Mouse (Mus musculus) lung, adult 2 months (tissue): Measurements from ENCODE around the gene Malrd1.

Experiments used
- CTCF ChIP-seq: fragments of 200-500 bp; IDR thresholded peaks from 2 replicates; pipeline ENCODE4 v1.5.1; 2011; ENCODE audit warnings: mild to moderate bottlenecking, low read length, control low read depth; ENCODE audit not compliant: insufficient read depth
- POLR2A ChIP-seq: fragments of 200-500 bp; IDR thresholded peaks from 2 replicates; pipeline ENCODE4 v1.6.1; 2011; ENCODE audit warnings: low read depth, mild to moderate bottlenecking, control low read depth, low read length, borderline replicate concordance; ENCODE audit errors: extremely low read depth

GRCm38 (mm10) chr2:15932340-15932739, 406.1 kb downstream of the Malrd1 start:
- no peak for TF ChIP-seq POLR2A
- no peak for TF ChIP-seq CTCF
